ENCODE assay signal across 20 mouse cellular contexts in genomic region chr11:69075764-69076479, GRCm38 (mm10). TPM values are rescaled to one million over a fixed set of nuclear protein-coding genes. Genes with fewer than 3 reads are reported as not detected.
DNase-seq lines count a peak whose midpoint lies in the region; ATAC-seq and TF ChIP-seq lines count a peak whose summit lies in the region.
"Had no signal": no experiment of that assay in that cellular context is flagged by ENCODE, and none has a peak within 500 bp of the region (broad histone marks: within the 10 kb centered on the region; RNA-seq: fewer than 3 reads in every experiment).

No protein-coding gene starts in this region.

- intact Hi-C loops in left cerebral cortex, postnatal 25 days (cut with DNase I) = no loop called here

- H3K36me3 ChIP-seq in hindbrain, embryonic 11.5 days (ENCODE audit: control insufficient read depth, insufficient read depth, low read length) = no peaks in the 10 kb centered on the region
- H3K36me3 ChIP-seq in hindbrain, embryonic 12.5 days = no peaks in the 10 kb centered on the region
- no peaks in the 10 kb centered on the region for H3K36me3 ChIP-seq in ES-E14 (ENCODE audit: control insufficient read depth, insufficient read depth, low read length, poor library complexity, severe bottlenecking)
- H3K36me3 ChIP-seq: embryonic facial prominence, embryonic 15.5 days; heart, embryonic 13.5 days; midbrain, embryonic 13.5 days had no signal

- peaks cover 7% of the 10 kb centered on the region for H3K4me1 ChIP-seq in hindbrain, embryonic 11.5 days (replicated peaks; ENCODE audit: control insufficient read depth, insufficient read depth, low read length)
- peaks cover 17% of the 10 kb centered on the region for H3K4me1 ChIP-seq in hindbrain, embryonic 12.5 days
- H3K4me1 ChIP-seq in ES-E14 (ENCODE audit: control insufficient read depth in 2 of 2, insufficient read depth in 2 of 2, low read length in 2 of 2, poor library complexity in 1 of 2) = peaks cover 0 to 15% of the 10 kb centered on the region in 2 experiments; a peak in 2 of 4 replicates

- no peak overlapping the region for H3K9ac ChIP-seq in hindbrain, embryonic 11.5 days (ENCODE audit: low read depth, low read length)
- no peak overlapping the region for H3K9ac ChIP-seq in hindbrain, embryonic 12.5 days
- H3K9ac ChIP-seq in ES-E14 (ENCODE audit: insufficient read depth, low read depth, low read length, poor library complexity, severe bottlenecking) = no peak overlapping the region
- H3K9ac ChIP-seq: embryonic facial prominence, embryonic 15.5 days; forebrain, postnatal 0 days; midbrain, embryonic 13.5 days had no signal

- H3K27me3 ChIP-seq in hindbrain, embryonic 11.5 days (ENCODE audit: control insufficient read depth, insufficient read depth, low read length) = no peaks in the 10 kb centered on the region
- no peaks in the 10 kb centered on the region for H3K27me3 ChIP-seq in hindbrain, embryonic 12.5 days
- H3K27me3 ChIP-seq: embryonic facial prominence, embryonic 15.5 days; heart, embryonic 13.5 days; midbrain, embryonic 13.5 days; Patski had no signal

- no peak for ATAC-seq in hindbrain, embryonic 11.5 days (ENCODE audit: low FRiP score)
- ATAC-seq in hindbrain, embryonic 12.5 days (ENCODE audit: low FRiP score) = no peak
- ATAC-seq: forebrain, postnatal 0 days; midbrain, embryonic 13.5 days; Patski had no signal

- DNase-seq in hindbrain, embryonic 11.5 days (ENCODE audit: low spot score) = peak; percentile 36
- DNase-seq in 3134 (ENCODE audit: extremely low read depth, insufficient read length, low spot score) (peak; percentile 82), 3T3-L1 (ENCODE audit: low read depth, low spot score) (peak; percentile 55), ES-E14 (ENCODE audit: low read depth, low spot score) (peak; percentile 78)
- DNase-seq in thymus, adult 18-20 months = no peak
- DNase-seq in left cerebral cortex, postnatal 25 days (ENCODE audit: low spot score in 2 of 2) = no peak
- DNase-seq: cerebellum, adult 9-10 months; forebrain, postnatal 0 days; heart, postnatal 4 days; kidney, adult 2 months; kidney, postnatal 14 days; left cerebral cortex, postnatal 4 days; liver; thymus, postnatal 25 days had no signal

- no peak overlapping the region for H3K27ac ChIP-seq in hindbrain, embryonic 11.5 days (ENCODE audit: low read depth, low read length)
- no peak overlapping the region for H3K27ac ChIP-seq in hindbrain, embryonic 12.5 days
- H3K27ac ChIP-seq in ES-E14 (ENCODE audit: insufficient read depth, low read depth, low read length, poor library complexity, severe bottlenecking) = no peak overlapping the region
- H3K27ac ChIP-seq: heart, embryonic 13.5 days; midbrain, embryonic 13.5 days had no signal

- H3K4me2 ChIP-seq in hindbrain, embryonic 11.5 days (replicated peaks; ENCODE audit: low read depth, low read length) = no peak overlapping the region
- no peak overlapping the region for H3K4me2 ChIP-seq in hindbrain, embryonic 12.5 days (replicated peaks)
- H3K4me2 ChIP-seq: embryonic facial prominence, embryonic 15.5 days; heart, embryonic 13.5 days; midbrain, embryonic 13.5 days had no signal

- H3K9me3 ChIP-seq in hindbrain, embryonic 11.5 days (ENCODE audit: control insufficient read depth, low read length) = no peaks in the 10 kb centered on the region
- no peaks in the 10 kb centered on the region for H3K9me3 ChIP-seq in hindbrain, embryonic 12.5 days (replicated peaks)
- no peaks in the 10 kb centered on the region for H3K9me3 ChIP-seq in ES-E14 (ENCODE audit: control insufficient read depth, insufficient read depth, low read depth, low read length)
- H3K9me3 ChIP-seq: embryonic facial prominence, embryonic 15.5 days; heart, embryonic 13.5 days; midbrain, embryonic 13.5 days had no signal

- in situ Hi-C loops in ES-E14 (cut with MboI; ENCODE audit: low sequenced_read_pairs in 2 of 2, unreplicated experiment in 2 of 2) = no loop called here

- no peak overlapping the region for H3K4me3 ChIP-seq in hindbrain, embryonic 11.5 days (ENCODE audit: low read depth, low read length)
- H3K4me3 ChIP-seq in hindbrain, embryonic 12.5 days = no peak overlapping the region
- H3K4me3 ChIP-seq in ES-E14 (ENCODE audit: insufficient read depth in 1 of 2, low read depth in 1 of 2, low read length in 2 of 2, poor library complexity in 1 of 2, severe bottlenecking in 1 of 2) = no peak overlapping the region
- H3K4me3 ChIP-seq: embryonic facial prominence, embryonic 15.5 days; heart, embryonic 13.5 days; midbrain, embryonic 13.5 days had no signal

- 49% methylated on average over 8 of the region's 9 CpGs for WGBS in hindbrain, embryonic 11.5 days
- 53% methylated on average over 9 of the region's 9 CpGs for WGBS in hindbrain, embryonic 12.5 days

TF ChIP-seq in ES-E14, 5 proteins besides CTCF, POLR2A, EP300 and RAD21:
- TF ChIP-seq CHD2 (IDR thresholded peaks at IDR 0.05; ENCODE audit: low read depth, low read length) = no peak
- TF ChIP-seq MAFK (IDR thresholded peaks at IDR 0.05; ENCODE audit: insufficient read depth, low read depth, low read length) = no peak
- TF ChIP-seq ZNF384 (IDR thresholded peaks at IDR 0.05; ENCODE audit: low read depth, low read length) = no peak
- no peak for TF ChIP-seq HCFC1 (IDR thresholded peaks at IDR 0.05; ENCODE audit: borderline replicate concordance, insufficient read depth, low read length)
- no peak for TF ChIP-seq ZC3H11A (IDR thresholded peaks at IDR 0.05; ENCODE audit: borderline replicate concordance, low read depth, low read length)

RNA-seq across cellular contexts. Expression of gene Tmem107, which starts 5.3 kb away (rescaled TPM):
- polyA plus RNA-seq in hindbrain, embryonic 11.5 days (2014; fragmentation: Nextera tagmentation; extraction: Ambion mirVana) = 52.4 and 54.6 TPM in 2 replicates
- polyA plus RNA-seq in hindbrain, embryonic 12.5 days (2016; fragmentation: Nextera tagmentation; extraction: Ambion mirVana) = 39.4 and 45.1 TPM in 2 replicates
- 38.6 and 38.8 TPM in 2 replicates for total RNA-seq in ES-E14 (2012; rRNA removed)
- total RNA-seq in left cerebral cortex, postnatal 25 days (2021) = 10 to 100 TPM; 16.9 to 18.2 TPM

RNA-seq across cellular contexts. Expression of gene Vamp2, which starts 12.4 kb away (rescaled TPM):
- 85.1 and 98.1 TPM in 2 replicates for polyA plus RNA-seq in hindbrain, embryonic 11.5 days (2014; fragmentation: Nextera tagmentation; extraction: Ambion mirVana)
- polyA plus RNA-seq in hindbrain, embryonic 12.5 days (2016; fragmentation: Nextera tagmentation; extraction: Ambion mirVana) = 140 and 159 TPM in 2 replicates
- total RNA-seq in ES-E14 (2012; rRNA removed) = 7.1 and 9.0 TPM in 2 replicates
- 1,000 to 10,000 TPM; 1,099 to 1,151 TPM for total RNA-seq in left cerebral cortex, postnatal 25 days (2021)

RNA-seq across cellular contexts. Expression of gene Borcs6, which starts 16.4 kb away (rescaled TPM):
- 9.8 and 11.6 TPM in 2 replicates for polyA plus RNA-seq in hindbrain, embryonic 11.5 days (2014; fragmentation: Nextera tagmentation; extraction: Ambion mirVana)
- 15.8 and 16.6 TPM in 2 replicates for polyA plus RNA-seq in hindbrain, embryonic 12.5 days (2016; fragmentation: Nextera tagmentation; extraction: Ambion mirVana)
- total RNA-seq in ES-E14 (2012; rRNA removed) = 4.5 and 6.2 TPM in 2 replicates
- 10 to 100 TPM; 29.1 to 29.5 TPM for total RNA-seq in left cerebral cortex, postnatal 25 days (2021)

RNA-seq across cellular contexts. Expression of gene Per1, which starts 19.1 kb away (rescaled TPM):
- 5.6 and 7.4 TPM in 2 replicates for polyA plus RNA-seq in hindbrain, embryonic 11.5 days (2014; fragmentation: Nextera tagmentation; extraction: Ambion mirVana)
- 9.8 and 11.6 TPM in 2 replicates for polyA plus RNA-seq in hindbrain, embryonic 12.5 days (2016; fragmentation: Nextera tagmentation; extraction: Ambion mirVana)
- total RNA-seq in ES-E14 (2012; rRNA removed) = 6.0 and 8.6 TPM in 2 replicates
- 100 to 1,000 TPM in 1 of 2 experiments, 10 to 100 TPM in 1; 98.9 to 108 TPM for total RNA-seq in left cerebral cortex, postnatal 25 days (2021)

RNA-seq across cellular contexts. Expression of gene Aurkb, which starts 30.5 kb away (rescaled TPM):
- 131 and 141 TPM in 2 replicates for polyA plus RNA-seq in hindbrain, embryonic 11.5 days (2014; fragmentation: Nextera tagmentation; extraction: Ambion mirVana)
- 95.5 and 100 TPM in 2 replicates for polyA plus RNA-seq in hindbrain, embryonic 12.5 days (2016; fragmentation: Nextera tagmentation; extraction: Ambion mirVana)
- total RNA-seq in ES-E14 (2012; rRNA removed) = 71.7 and 81.1 TPM in 2 replicates
- under 1 TPM; 0.73 to 0.99 TPM for total RNA-seq in left cerebral cortex, postnatal 25 days (2021)
- total RNA-seq: gastrocnemius, adult 18-20 months had no signal

Comparison
In these comparisons a context has a peak if more than half of its experiments do, and no peak if none do; other contexts are left out.
1. DNase-seq: peak in hindbrain, embryonic 11.5 days (single experiment), 3134 (single experiment), 3T3-L1 (single experiment) and ES-E14 (single experiment); none in thymus, adult 18-20 months (0 of 2) and left cerebral cortex, postnatal 25 days (0 of 2).
2. RNA of gene Vamp2, which starts 12.4 kb away (total RNA-seq): 1,099 to 1,151 TPM in left cerebral cortex, postnatal 25 days; 7.1 to 9.0 TPM in ES-E14; every median in the first group is over 100 times any median in the second.